Mouse (Mus musculus): ENCODE results near the gene Cbln1.

The Cbln1 gene
- long read RNA-seq, experiment 1 = 0 reads
- long read RNA-seq, experiment 2 = 0 reads

DNA sequence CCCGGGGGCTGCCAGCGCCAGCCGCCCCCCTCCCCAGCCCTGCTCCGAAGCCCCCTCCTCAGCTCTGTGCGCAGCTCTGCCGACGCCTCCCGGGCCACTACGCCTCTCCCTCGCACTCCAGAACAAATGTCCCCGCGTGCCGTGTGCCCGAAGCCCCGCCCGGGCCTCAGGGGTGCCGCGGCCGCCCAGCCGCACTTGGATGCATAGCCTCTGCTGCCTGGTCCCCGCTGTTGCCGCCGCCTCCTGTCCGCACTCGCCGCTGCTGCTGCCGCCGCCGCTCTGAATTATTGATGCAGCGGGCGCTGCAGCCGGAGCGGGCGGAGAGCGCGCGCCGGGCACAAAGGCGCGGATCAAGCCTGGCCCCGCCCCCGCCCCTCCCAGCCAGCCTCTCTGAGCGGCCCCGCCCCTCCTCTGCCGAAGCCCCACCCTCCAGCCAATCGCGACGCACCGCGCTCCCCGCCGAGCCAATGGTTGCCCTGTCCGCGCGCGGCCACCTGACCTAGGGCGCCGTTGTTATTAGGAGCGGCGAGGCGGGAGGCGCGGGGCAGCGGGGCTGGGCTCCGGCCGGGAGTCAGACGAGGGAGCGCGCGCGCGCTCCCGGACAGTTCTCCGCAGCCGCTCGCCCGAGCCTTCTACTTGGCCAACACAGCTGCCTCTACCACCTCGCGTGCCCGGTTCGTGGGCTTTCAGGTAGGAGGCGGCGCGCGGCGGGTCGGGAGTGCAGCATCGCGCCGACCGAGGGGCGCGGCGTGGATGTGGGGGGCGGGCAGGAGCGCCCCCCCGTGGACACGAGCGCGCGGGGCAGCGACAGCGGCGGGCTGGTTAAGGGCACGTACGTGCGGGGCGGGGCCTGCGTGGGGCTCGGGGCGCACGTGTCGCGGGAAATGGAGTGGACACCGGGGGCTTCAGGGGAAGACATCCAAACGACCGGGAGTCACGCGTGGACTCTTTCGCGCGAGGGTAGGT is at the start of gene Cbln1:
Gene Cbln1 (minus strand): TSS at position 339 of the 966 bp plus-strand sequence.
- intact Hi-C loops (cut with DNase I) = loop anchor here (5.0 to 10.0 kb wide), 2 partner anchors 158 to 540 kb away; no protein-coding TSS in a partner anchor

DNA sequence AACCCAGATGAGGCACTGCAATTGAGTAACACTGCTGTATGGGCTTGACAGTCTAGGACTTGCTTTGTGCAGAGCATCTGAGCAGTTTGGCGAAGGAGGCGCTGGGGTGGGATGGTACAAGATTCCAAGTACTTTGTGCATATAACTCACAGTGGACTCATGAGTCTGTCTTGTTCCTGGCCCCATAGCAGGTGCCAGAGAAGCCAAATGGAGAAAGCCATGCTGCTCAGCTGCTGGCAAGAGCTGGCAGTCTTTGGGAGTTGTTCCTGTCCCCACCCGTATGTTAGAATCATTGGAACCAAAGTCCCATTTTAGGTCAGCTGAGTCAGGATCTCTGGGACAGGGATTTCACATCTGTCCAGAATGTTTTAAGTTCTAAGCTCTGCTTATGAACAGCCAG is 44.7 kb upstream of the Cbln1 start:
- intact Hi-C loops (cut with DNase I) = no loop called here

- intact Hi-C loops (cut with DNase I) = no loop called here
Measured at GRCm38 (mm10) chr8:87513796-87514195, 41.4 kb upstream of the Cbln1 start.

- intact Hi-C loops (cut with DNase I) = no loop called here
Measured at GRCm38 (mm10) chr8:87513350-87513749, 40.9 kb upstream of the Cbln1 start.

DNA sequence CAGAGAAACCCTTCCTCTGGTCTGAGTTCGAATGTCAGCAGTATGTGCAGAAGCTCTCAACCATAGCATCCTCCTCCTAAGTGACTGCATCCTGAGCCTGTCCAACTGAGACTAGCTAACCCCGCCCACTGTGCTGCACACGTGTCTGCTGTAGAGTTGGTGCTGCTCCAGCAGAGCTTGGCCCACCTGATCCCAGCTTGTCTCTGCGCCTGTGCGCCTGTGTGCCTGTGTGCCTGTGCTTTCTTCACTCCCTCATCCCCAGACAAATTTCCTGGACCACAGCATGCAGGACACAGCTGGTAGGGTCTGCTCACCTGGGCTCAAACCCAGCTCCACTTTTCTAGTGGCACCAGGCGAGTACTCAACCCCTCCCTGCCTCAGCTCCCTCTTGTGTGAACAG is 40.2 kb upstream of the Cbln1 start:
- intact Hi-C loops (cut with DNase I) = no loop called here

DNA sequence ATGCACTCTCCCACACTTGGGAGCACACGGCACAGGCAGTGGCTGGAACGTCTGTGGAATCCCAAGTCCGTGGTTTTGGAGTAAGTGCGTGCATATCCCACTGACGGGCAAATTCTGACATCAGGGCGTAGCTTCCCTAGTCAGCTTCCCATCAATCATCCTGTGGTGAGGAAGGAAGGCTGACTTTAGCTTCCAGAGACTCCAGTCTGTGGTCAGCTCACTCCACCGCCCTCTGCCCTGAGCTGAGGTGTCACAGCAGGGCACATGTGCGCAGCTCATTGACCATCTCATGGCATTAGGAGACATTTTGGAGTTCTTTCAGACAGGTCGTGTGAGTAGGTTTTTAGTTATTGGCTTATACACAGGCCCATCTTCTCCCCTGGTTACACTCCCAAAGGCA is 34.6 kb upstream of the Cbln1 start:
- intact Hi-C loops (cut with DNase I) = no loop called here

- intact Hi-C loops (cut with DNase I) = no loop called here
Measured at GRCm38 (mm10) chr8:87504441-87504840, 32.0 kb upstream of the Cbln1 start.

GRCm38 (mm10) chr8:87502684-87503083 is 30.3 kb upstream of the Cbln1 start:
- intact Hi-C loops (cut with DNase I) = no loop called here

GRCm38 (mm10) chr8:87497641-87498040 is 25.2 kb upstream of the Cbln1 start:
- intact Hi-C loops (cut with DNase I) = no loop called here

DNA sequence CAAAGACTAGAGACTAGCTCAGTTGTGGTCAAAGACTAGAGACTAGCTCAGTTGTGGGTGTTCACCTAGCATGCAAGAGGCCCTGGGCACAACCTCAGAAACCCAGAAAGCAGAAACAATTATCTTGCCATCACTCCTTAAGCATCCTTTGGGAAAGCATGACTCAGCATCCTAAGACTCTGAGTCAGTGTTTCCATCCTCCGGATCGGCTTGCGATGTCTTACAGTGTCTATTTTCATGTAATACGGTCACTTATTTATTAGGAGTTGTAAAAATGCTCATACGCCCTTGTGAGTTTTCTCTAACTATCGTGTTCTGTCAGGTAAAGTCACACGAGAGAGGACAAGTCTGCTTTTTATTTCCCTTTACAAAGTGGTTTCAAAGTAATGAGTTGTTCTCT is 24.1 kb upstream of the Cbln1 start:
- intact Hi-C loops (cut with DNase I) = no loop called here

- intact Hi-C loops (cut with DNase I) = no loop called here
Measured at GRCm38 (mm10) chr8:87494862-87495261, 22.5 kb upstream of the Cbln1 start.

GRCm38 (mm10) chr8:87489841-87490415 is 17.5 kb upstream of the Cbln1 start:
- intact Hi-C loops (cut with DNase I) = no loop called here

DNA sequence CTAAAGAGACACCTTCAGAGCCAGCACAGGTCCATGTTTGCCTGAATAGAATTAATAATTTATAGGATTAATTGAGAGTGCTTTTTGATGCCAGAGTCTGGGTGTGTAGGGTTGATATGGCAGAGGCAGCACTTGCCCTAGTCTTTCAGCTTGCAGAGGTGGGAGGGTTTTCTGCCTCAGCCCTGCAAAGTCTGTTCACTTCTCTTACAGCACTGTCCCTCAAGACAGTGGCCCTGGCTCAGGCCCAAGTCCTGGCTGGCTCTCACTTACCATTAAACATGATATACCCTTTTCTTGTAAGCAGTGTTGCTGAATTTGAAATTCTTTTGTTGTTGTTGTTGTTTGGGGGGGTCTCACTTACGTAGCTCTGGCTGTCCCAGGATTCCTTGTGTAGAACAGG is 9.0 kb upstream of the Cbln1 start:
- intact Hi-C loops (cut with DNase I) = no loop called here

DNA sequence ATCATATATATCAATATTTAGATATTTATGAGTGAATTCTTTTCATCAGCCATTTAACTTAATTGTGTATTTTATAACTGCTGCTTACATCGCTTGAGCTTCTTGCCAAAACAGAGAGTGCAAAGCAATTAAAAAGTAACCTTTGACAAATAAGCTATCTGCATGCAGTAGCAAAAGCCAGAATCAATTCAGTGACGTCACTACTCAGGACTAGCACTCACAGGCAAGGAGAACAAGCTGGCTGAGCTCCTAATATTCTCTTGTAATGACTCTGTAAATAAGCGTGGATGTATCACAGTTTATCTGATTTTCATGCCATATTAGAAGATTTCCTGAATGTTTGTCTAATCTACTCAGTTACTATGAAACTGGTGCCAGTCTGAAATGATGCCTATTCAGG is 5.8 kb upstream of the Cbln1 start:
- intact Hi-C loops (cut with DNase I) = loop anchor here (10.0 kb wide), 1 partner anchor 163 kb away; no protein-coding TSS in a partner anchor

DNA sequence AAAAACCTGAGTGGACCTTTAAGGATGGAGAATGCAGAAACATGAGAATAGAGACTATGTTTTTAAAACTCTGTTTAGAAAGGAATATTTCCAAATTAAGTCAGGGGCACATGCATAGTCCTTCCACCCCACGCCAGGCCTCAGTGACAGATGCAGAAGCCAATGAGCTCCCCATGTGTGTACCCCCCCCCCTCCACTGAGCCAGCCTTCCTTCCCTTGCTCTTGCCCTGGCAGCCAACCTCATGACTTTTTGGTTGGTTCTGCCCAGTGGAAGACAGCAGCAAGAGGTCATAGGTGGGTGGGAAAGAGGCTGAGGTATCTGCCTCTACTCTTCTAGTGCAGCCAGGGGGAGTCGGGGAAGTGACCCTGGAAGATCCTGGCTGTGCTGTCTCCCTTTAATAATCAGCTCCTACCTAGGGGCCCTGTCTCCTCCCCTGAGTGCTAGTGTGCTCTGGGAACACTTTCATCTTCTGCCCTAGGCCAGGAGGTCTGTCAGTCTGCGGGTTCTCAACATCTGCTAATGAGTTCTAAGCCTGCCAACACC is 4.8 kb upstream of the Cbln1 start:
- intact Hi-C loops (cut with DNase I) = loop anchor here (10.0 kb wide), 1 partner anchor 162 kb away; no protein-coding TSS in a partner anchor

GRCm38 (mm10) chr8:87475551-87475950 is 3.1 kb upstream of the Cbln1 start:
- intact Hi-C loops (cut with DNase I) = loop anchor here (10.0 kb wide), 1 partner anchor 161 kb away; no protein-coding TSS in a partner anchor

GRCm38 (mm10) chr8:87474379-87474778 is 2.0 kb upstream of the Cbln1 start:
- intact Hi-C loops (cut with DNase I) = loop anchor here (5.0 to 10.0 kb wide), 2 partner anchors 160 to 542 kb away; no protein-coding TSS in a partner anchor

DNA sequence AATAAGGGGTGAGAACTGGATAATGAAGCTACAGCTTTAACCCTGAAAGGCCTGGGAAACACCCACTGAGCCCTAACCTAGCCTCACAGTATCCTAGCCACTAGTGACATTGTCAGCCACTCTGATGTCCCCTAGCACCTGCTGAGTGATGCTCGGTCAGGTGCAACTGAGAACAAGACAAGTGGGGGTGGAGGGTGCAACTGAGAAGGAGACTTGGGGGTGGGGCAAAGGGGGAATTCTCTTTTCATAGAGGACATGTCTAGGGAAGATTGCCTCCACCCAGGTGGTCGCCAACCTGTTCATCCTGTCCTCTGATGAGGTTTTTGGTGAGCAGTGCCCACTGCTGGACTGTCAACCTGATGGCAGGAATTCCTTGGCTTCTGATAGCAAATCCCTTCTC is 1.5 kb upstream of the Cbln1 start:
- intact Hi-C loops (cut with DNase I) = loop anchor here (5.0 to 10.0 kb wide), 2 partner anchors 159 to 542 kb away; no protein-coding TSS in a partner anchor

- intact Hi-C loops (cut with DNase I) = loop anchor here (5.0 to 10.0 kb wide), 2 partner anchors 159 to 541 kb away; no protein-coding TSS in a partner anchor
Measured at GRCm38 (mm10) chr8:87473314-87473713, 905 bp upstream of the Cbln1 start.

- intact Hi-C loops (cut with DNase I) = loop anchor here (5.0 to 10.0 kb wide), 2 partner anchors 157 to 539 kb away; no protein-coding TSS in a partner anchor
Measured at GRCm38 (mm10) chr8:87471603-87472270, 672 bp downstream of the Cbln1 start.
